Mouse (Mus musculus) lung, adult 2 months (tissue): ENCODE measurements at regions not wholly inside any gene's neighbourhood (a gene's known extent, or its start where the extent isn't known, plus 50 kb on each side); places are given as distances from the start of the nearest gene placed in this dataset.

Source experiments
- DNase-seq: peaks from one replicate; pipeline ENCODE4 v3.0.0; 2022
- H3K4me1 ChIP-seq: fragments of 200-500 bp; 2 replicates; pipeline ENCODE4 v1.6.1; 2011; ENCODE audit warnings: low read length; ENCODE audit not compliant: control insufficient read depth, insufficient read depth
- H3K4me3 ChIP-seq: fragments of 200-500 bp; replicated peaks from 2 replicates; pipeline ENCODE3; 2011; ENCODE audit warnings: low read depth, mild to moderate bottlenecking, control low read depth, low read length; ENCODE audit errors: extremely low read depth
- CTCF ChIP-seq: fragments of 200-500 bp; IDR thresholded peaks from 2 replicates; pipeline ENCODE4 v1.5.1; 2011; ENCODE audit warnings: mild to moderate bottlenecking, low read length, control low read depth; ENCODE audit not compliant: insufficient read depth
- POLR2A ChIP-seq: fragments of 200-500 bp; IDR thresholded peaks from 2 replicates; pipeline ENCODE4 v1.6.1; 2011; ENCODE audit warnings: low read depth, mild to moderate bottlenecking, control low read depth, low read length, borderline replicate concordance; ENCODE audit errors: extremely low read depth

DNA sequence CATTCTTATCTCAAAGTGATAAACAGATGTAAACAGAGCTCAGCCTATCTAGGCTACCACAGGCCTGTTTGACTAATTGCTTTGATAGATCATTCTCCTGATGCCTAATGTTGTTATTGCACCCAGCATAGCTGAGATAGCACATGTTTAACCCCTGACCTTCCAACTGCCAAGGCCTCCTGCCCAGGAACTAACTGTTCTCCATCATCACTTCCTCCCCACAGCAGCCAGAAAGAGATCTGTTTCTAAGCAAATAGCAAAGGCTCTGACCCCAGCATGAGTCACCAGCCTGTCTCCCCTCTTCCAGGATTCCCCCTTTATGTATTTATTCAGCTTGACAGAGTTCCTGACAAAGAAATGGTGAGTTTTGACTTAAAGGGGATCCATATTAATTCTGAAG, 50.4 kb upstream of the Flrt2 start:
- DNase-seq: no peak
- Histone ChIP-seq H3K4me3 (no peak overlapping the region), H3K4me1 (no peaks in the 10 kb centered on the region)
- TF ChIP-seq CTCF (no peak), POLR2A (no peak)
